Mouse (Mus musculus) cerebellum, postnatal 25 days (tissue): ENCODE measurements around the gene Cand1.

Source experiments
- DNase-seq, 2 experiments: peaks; one replicate each; pipeline ENCODE4 v3.0.0; 2021; ENCODE audit warnings: mixed read lengths in 2 of 2

Cand1 gene

DNA sequence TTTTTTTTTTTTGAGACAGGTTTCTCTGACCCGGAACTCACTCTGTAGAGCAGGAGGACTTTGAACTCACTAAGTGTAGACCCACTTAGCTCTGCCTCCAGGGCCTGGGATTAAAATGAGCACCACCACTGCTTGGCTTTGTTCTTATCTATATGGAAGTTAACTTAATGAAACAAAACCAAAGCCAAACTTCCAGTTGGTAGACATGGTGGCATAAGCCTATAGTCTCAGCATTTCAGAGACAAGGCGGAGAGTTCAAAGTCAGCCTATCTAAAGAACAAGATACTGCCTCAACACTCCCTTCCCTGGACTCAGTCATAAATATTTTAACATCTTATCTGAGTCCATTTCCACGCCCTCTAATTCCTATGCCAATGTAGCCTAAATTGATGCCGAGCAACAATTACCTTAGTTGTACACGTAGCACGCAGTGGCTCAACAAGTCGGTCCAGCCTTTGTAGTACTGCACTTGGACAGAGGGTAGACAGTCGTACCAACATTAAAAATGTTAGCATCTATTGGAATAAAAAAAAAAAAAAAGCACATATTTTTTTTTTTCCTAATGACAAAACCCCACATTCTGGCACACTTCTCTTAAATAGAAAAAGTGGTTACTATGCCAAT, 33.4 kb downstream of the Cand1 start:
- no peak for DNase-seq

DNA sequence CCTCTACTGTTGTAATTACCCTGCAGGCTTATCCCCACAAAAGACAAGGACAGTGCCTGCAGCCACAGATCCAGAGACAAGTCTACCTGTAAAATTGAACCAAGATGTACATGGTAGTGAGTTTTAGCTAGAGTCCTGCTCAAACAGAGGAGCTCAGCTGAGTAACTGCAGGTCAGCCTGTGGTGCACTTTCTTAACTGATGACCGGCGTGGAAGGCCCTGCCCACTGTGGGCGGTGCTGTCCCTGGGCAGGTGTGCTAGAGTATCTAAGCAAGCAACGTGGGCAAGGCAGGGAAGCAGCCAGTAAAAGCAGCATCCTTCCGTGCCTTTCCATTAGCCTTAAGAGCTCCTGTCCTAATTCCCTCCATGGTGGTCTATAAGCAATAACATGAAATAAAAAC, 34.6 kb downstream of the Cand1 start:
- no peak for DNase-seq

DNA sequence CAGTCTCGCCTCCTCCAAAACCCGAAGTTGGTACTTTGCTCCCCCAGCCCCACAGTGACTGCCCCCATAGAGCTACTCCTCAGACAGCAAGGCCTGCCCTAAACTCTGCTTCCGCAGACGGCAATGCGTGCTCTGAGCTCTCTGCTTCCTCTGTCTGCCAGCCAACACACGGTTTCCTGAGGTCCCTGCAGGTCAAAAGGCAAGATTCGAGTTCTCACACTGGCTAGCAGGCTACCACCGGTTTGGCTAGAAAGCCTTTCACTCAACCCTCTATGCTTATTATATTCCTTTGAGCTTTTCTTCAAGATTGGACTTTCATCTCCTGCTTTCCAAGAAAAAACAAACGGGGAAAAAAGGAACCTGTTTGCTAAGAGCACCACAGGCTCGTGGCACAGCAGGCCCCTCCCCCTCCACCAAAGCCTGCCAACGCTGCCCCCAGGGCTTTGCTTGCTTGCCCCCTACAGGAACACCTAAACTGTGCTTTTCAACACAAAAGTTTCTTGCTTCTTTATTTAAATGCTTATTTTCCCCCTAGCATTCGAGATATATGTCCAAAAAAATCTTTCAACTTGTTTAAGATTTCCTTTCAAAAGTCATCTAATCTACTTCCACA, 35.4 kb downstream of the Cand1 start:
- DNase-seq, result no peak

DNA sequence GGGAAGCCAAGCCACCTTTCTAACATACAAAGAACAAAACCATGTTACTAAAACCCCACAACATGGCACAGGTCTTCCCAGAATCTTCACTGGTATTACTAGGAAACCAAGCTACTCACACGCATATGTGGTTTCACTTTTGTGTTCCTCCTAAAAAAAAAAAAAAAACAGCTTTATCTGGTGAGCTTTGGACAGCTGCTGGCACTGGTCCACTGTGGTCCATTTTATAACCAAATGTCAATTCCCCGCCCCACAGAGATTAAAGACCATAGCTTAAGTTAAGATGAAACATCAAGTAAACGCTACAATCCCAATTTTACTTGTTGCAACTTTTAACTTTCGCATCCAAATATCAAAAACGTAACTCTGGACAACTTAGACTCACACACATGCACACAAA, 40.0 kb downstream of the Cand1 start:
- DNase-seq, result no peak

DNA sequence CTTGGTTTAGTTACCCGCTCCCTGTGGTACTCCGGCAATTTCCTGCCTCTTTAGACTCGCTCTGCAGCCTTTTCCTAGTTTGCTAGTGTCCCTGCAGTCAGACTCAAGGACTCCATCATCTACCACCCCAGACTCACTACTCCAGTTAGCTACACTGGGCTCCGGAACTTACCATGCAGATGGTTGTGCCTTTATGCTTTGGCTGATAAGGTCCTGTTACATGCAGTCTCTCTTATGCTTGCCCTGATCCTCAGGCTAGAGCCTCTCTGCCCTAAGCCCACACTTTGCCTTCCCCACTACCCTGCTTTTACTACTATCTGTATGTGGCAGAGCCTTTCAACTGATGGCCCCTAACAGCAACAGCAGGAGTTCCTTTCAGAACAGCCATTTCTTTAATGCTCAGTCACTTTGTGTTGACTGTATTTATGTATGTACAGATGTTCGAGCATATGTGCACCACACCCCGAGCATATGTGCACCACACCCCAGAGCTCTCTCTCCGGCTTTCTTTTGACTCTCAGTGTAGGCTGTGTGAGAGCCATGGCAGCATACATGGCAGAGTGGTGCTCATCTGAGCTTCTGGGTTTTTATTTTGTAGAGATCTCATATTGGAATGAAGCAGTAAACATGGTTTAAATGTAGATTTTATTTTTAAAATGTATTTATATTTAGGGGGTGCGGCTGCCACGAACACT, 41.5 kb downstream of the Cand1 start:
- no peak for DNase-seq

DNA sequence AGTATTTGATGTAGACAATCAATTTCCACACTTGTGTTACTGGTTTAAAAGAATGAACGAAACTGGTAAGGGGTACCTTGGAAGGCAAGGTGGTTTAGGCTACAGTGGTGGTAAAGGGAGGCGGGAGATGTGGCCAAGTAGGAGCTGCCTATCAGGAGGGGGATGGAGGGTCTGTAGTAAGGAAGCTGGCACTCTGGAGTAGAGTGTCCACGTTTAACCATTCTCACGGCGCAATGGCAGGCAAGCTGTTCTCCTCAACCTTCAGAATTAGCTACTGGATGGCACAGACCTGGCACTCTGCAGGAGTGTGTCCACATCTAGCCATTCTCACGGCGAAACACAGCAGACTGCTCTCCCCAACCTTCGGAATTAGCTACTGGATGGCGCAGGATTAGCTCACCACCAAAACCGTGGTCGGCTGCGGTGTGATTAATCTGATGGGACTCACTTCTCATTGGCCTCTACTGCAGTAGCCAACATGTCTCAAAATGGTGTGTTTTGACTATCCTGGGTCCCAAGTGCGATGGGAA, 42.2 kb downstream of the Cand1 start:
- no peak for DNase-seq

DNA sequence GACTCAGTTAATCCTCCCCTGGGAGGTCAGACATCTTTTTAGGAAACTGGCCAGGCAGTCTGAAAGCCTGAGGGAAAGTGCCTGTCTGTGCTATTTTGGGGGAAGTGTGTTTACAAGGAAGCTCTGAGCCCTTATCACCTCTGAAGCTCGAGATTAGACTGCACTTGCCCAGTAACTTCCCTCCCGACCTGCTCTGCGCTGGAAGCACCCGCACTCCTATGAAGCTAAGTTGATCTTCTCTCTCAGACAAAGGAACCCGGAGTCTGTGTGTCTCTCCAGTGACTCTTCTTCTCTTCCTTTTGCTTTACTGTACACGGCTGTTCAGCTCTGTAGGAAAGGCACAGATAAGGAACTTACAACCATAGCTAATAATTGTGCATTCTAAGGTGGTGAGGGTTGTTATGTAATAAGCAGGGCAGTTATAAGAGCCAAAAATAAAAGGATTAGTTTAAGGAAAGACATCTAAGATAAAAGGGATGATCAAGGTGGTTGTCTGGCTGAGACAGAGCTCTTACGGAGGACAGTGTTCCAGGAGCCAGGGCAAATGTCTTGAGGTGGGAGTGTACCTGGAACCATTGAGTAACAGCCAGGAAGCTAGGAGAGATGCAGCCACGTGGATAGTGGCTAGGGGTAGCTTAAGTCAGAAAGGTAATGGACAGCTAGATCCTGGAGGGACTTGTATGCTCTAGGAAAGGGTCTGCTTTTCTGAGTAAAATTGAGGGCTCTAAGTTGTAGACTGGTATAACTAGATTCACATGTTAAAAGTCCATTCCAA, 47.1 kb downstream of the Cand1 start:
- no peak for DNase-seq

DNA sequence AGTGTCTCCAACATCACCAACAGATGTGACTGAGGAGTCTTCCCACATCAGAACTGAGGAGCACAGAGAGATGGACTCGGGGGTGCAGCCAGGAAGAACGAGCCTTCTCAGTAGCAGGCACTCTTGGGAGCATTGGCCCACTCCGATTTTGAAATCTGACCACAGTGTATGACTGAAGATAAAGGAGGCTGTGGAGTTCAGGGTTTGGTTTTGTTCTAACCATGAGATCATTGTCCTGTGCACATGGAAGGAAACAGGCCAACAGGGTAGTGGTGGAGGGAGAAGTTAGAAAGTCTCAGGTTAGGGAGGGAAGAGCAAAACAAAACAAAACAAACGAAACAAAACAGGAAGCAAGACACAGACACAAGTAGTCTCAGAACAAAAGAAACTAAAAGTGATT, 52.1 kb downstream of the Cand1 start:
- DNase-seq, result no peak

DNA sequence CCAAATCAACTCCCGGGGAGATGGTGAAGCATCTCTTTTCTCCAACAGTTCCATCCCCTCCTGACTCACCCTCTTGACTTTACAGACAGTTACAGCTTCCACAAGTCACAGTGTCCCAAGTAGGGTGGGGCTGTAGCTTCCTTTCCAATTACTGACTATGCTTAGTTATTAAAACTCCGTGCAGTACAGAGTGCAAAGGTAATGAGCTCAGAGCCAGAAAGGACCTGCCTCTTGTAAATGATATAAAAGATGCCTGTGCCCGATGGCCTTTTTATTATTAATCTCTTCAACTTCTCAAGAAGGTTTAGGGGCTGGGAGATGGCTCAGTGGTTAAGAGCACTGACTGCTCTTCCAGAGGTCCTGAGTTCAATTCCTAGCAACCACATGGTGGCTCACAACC, 70.2 kb downstream of the Cand1 start:
- DNase-seq, result no peak

DNA sequence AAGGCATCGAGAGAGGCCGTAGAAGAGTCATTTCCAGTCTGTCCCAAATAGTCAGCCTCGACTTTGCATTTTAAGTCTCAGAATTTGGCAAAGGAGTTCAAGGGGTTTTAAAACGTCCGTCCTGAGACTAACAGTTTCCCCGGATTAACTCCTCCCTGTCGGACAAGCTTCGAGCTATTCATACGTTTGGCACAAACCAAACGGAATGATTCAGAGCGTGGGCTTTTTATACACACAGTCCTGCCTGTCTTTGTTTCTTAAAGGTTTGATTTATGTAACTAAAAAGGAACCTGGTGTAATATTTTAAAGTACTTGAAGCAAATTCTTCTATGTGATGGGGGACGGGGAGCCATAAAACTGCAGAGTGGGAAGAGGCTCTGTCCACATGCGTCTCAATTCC, 70.6 kb downstream of the Cand1 start:
- no peak for DNase-seq

DNA sequence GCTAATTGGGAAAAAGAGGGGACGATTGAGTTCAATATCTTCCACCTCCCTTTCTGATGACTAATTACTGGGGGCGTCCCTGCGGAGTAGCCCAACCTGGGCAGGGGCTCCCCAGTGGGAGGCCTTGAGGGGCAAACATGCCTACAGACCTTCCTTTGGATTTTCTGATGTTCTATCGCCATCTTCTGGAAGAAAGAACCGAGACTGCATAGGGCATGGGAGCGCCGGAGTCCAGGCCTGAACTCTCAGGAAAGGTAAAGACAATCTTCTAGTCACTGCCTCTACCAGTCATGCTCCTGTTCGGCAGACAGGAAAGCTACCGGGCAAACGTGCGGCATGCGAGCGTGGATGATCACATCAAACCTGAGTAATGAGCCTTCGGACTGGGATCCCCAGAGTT, 71.1 kb downstream of the Cand1 start:
- DNase-seq, result no peak

DNA sequence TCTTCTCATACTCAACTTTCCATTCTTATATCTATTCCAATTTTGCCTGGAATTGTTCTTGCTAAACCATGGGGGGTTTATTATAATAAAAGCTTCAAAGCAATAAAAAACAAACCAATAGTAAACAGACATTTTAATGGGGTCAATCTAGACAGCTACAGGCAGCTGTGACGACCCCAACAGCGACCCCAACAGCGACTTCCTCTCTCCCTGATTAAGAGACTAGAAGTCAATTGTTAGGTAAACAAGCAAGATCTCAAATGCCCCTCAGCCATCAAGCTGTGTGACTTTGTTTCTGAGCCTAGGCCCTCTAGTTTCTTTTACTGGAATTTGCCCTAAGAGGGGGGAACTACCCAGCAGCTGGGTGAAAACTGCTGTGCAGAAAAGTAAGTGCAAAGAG, 72.0 kb downstream of the Cand1 start:
- no peak for DNase-seq

DNA sequence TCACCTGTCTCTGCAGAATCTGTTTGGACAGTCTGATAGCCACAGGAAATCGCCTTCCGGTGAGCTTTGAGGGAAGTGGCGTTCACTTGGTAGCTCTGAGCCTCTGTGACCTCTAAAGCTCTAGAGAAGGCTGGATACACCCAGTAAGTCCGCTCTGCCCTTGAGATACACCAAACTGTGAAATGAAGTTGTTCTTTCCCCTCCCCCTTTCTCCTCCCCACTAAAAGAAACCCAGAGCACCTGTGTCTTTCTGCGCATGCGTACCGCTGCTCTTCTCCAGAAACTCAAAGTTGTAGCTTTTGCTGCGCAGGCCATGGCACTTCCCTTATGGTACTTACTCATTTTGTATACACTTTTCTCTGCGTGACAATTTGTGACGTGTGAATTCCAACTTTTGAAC, 74.8 kb downstream of the Cand1 start:
- no peak for DNase-seq

DNA sequence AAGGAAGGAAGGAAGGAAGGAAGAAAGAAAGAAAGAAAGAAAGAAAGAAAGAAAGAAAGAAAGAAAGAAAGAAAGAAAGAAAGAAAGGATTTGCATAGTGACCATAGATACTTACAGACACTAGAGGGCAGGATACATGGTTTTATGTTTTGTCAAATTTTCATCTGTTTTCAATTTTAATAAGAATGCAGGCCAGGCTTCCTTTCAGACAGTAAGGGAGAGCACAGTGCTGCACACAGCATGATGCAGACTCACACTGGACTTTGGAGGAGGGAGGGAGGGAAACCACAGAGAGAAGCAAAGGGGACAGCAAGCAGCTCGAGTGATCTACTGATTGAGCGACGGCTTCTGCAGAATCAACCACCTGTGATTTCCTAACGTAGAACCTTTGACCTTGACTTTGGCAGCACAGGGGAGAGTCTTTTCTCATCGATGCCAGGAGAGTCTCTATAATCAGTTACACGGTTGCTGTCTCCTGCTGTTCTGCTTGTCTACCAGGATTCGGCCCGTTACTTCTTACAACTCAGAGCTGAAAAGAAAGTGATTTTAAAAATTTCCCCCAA, 78.0 kb downstream of the Cand1 start:
- no peak for DNase-seq

DNA sequence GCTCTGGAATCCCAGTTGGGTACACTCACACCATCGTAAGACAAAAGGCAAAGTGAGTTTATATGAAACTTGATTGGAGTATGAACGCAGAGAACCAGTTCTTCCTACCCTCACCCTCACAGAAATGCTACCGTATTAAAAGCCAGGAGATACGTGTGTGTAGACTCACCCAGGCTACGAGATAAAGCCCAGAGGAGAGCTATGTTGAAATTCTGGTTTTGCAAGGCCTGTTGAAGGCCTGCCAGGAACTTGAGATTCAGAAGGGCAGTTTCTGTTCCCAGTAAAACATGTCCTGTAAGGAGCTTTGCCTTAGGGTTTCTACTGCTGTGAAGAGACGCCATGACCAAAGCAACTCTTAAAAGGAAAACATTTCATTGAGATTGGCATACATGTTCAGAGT, 79.7 kb downstream of the Cand1 start:
- no peak for DNase-seq

DNA sequence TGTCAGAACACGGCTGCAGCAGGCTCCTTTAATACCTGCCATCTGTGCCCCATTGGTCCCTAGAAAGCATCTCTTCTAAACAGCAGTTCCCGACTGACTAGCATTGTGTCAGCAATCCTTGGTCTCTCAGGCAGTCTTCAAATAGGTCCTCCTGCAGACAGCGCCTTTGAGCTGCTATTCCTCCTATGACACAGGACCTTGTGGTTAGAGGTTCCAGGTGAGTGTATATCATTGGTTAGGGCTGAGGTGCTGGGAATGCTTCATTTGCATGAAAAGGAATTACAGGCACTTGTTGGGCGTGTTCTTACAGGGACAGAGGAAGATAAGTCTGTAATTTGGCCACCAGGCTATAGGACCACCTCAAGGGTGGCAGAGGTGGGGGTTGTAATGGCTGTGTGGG, 90.6 kb downstream of the Cand1 start:
- DNase-seq, result no peak
